Mouse (Mus musculus): ENCODE data around the gene Ikzf3. TPM values are rescaled to one million over a fixed set of nuclear protein-coding genes. Genes with fewer than 3 reads are reported as not detected.

The Ikzf3 gene
- polyA plus RNA-seq, 1 experiment from 2014 or later, result 0.20 TPM

- ATAC-seq, result no peak
- no peak for DNase-seq (ENCODE audit: low spot score)
- Histone ChIP-seq H3K9me3 (ENCODE audit: low read length) (no peaks in the 10 kb centered on the region), H3K4me3 (ENCODE audit: low read depth, low read length) (no peak overlapping the region), H3K4me1 (ENCODE audit: insufficient read depth, low read depth, low read length) (peaks cover 6% of the 10 kb centered on the region; the same call in 1 of the 2 replicates), H3K9ac (replicated peaks; ENCODE audit: low read depth) (no peak overlapping the region), H3K27ac (ENCODE audit: low read length) (no peak overlapping the region), H3K27me3 (replicated peaks; ENCODE audit: insufficient read depth, low read length) (0 out of 2 replicates have a peak, but pooled peaks cover 6% of the 10 kb centered on the region), H3K4me2 (replicated peaks; ENCODE audit: low read depth, low read length) (no peak overlapping the region), H3K36me3 (ENCODE audit: insufficient read depth, low read length) (no peaks in the 10 kb centered on the region)
- WGBS, result 84% methylated on average over 6 of the region's 6 CpGs
- no peak for TF ChIP-seq EP300 (IDR thresholded peaks at IDR 0.05)
- no peak for TF ChIP-seq CTCF (IDR thresholded peaks at IDR 0.05)
These were observed 83.6 kb downstream of the Ikzf3 start for GRCm38 (mm10) chr11:98462255-98462654.

- no peak for TF ChIP-seq EP300 (IDR thresholded peaks at IDR 0.05)
- no peak for TF ChIP-seq CTCF (IDR thresholded peaks at IDR 0.05)
- no peak for ATAC-seq
- Histone ChIP-seq H3K36me3 (ENCODE audit: insufficient read depth, low read length) (no peaks in the 10 kb centered on the region), H3K9me3 (ENCODE audit: low read length) (no peaks in the 10 kb centered on the region), H3K27me3 (replicated peaks; ENCODE audit: insufficient read depth, low read length) (0 out of 2 replicates have a peak, but pooled peaks cover 6% of the 10 kb centered on the region), H3K4me3 (ENCODE audit: low read depth, low read length) (no peak overlapping the region), H3K4me1 (ENCODE audit: insufficient read depth, low read depth, low read length) (peaks cover 6% of the 10 kb centered on the region), H3K9ac (replicated peaks; ENCODE audit: low read depth) (no peak overlapping the region), H3K4me2 (replicated peaks; ENCODE audit: low read depth, low read length) (no peak overlapping the region), H3K27ac (ENCODE audit: low read length) (no peak overlapping the region)
- WGBS, result 41% methylated on average over 6 of the region's 6 CpGs
- DNase-seq (ENCODE audit: low spot score), result peak; percentile 46
These were observed 84.6 kb downstream of the Ikzf3 start for GRCm38 (mm10) chr11:98461109-98461720.

GRCm38 (mm10) chr11:98459860-98460259 lies 86.0 kb downstream of the Ikzf3 start:
- Histone ChIP-seq H3K4me2 (replicated peaks; ENCODE audit: low read depth, low read length) (no peak overlapping the region), H3K36me3 (ENCODE audit: insufficient read depth, low read length) (no peaks in the 10 kb centered on the region), H3K27ac (ENCODE audit: low read length) (no peak overlapping the region), H3K4me3 (ENCODE audit: low read depth, low read length) (no peak overlapping the region), H3K27me3 (replicated peaks; ENCODE audit: insufficient read depth, low read length) (0 out of 2 replicates have a peak, but pooled peaks cover 6% of the 10 kb centered on the region), H3K4me1 (ENCODE audit: insufficient read depth, low read depth, low read length) (peaks cover 6% of the 10 kb centered on the region), H3K9me3 (ENCODE audit: low read length) (no peaks in the 10 kb centered on the region), H3K9ac (replicated peaks; ENCODE audit: low read depth) (no peak overlapping the region)
- 75% methylated on average over 9 of the region's 9 CpGs for WGBS
- no peak for TF ChIP-seq EP300 (IDR thresholded peaks at IDR 0.05)
- no peak for TF ChIP-seq CTCF (IDR thresholded peaks at IDR 0.05)
- no peak for DNase-seq (ENCODE audit: low spot score)
- no peak for ATAC-seq

- H3K9me3 ChIP-seq (ENCODE audit: low read length), result no peaks in the 10 kb centered on the region
- H3K27ac ChIP-seq (ENCODE audit: low read length), result no peak overlapping the region
- no peak overlapping the region for H3K9ac ChIP-seq (replicated peaks; ENCODE audit: low read depth)
- ATAC-seq, result no peak
- no peak for DNase-seq (ENCODE audit: low spot score)
- H3K27me3 ChIP-seq (replicated peaks; ENCODE audit: insufficient read depth, low read length), result 0 out of 2 replicates have a peak, but pooled peaks cover 6% of the 10 kb centered on the region
- H3K36me3 ChIP-seq (ENCODE audit: insufficient read depth, low read length), result no peaks in the 10 kb centered on the region
- no peak overlapping the region for H3K4me2 ChIP-seq (replicated peaks; ENCODE audit: low read depth, low read length)
- peaks cover 6% of the 10 kb centered on the region for H3K4me1 ChIP-seq (ENCODE audit: insufficient read depth, low read depth, low read length)
- 21% methylated on average over 11 of the region's 11 CpGs for WGBS
- no peak for TF ChIP-seq CTCF (IDR thresholded peaks at IDR 0.05)
- no peak for TF ChIP-seq EP300 (IDR thresholded peaks at IDR 0.05)
- H3K4me3 ChIP-seq (ENCODE audit: low read depth, low read length), result no peak overlapping the region
These were observed 86.6 kb downstream of the Ikzf3 start for GRCm38 (mm10) chr11:98459071-98459741.

- no peak for DNase-seq (ENCODE audit: low spot score)
- H3K9ac ChIP-seq (replicated peaks; ENCODE audit: low read depth), result 0 out of 2 replicates have a peak overlapping the region, but pooled peaks have one; percentile 12
- no peak overlapping the region for H3K27ac ChIP-seq (ENCODE audit: low read length)
- H3K4me3 ChIP-seq (ENCODE audit: low read depth, low read length), result peak overlapping the region; percentile 54
- no peaks in the 10 kb centered on the region for H3K36me3 ChIP-seq (ENCODE audit: insufficient read depth, low read length)
- peak; percentile 11 for ATAC-seq
- no peaks in the 10 kb centered on the region for H3K9me3 ChIP-seq (ENCODE audit: low read length)
- 0 out of 2 replicates have a peak, but pooled peaks cover 6% of the 10 kb centered on the region for H3K27me3 ChIP-seq (replicated peaks; ENCODE audit: insufficient read depth, low read length)
- H3K4me2 ChIP-seq (replicated peaks; ENCODE audit: low read depth, low read length), result peak overlapping the region; percentile 88
- H3K4me1 ChIP-seq (ENCODE audit: insufficient read depth, low read depth, low read length), result peaks cover 6% of the 10 kb centered on the region
- TF ChIP-seq EP300 (IDR thresholded peaks at IDR 0.05) (no peak), CTCF (IDR thresholded peaks at IDR 0.05) (no peak)
- WGBS, result 3% methylated on average over 15 of the region's 30 CpGs
These were observed 87.5 kb downstream of the Ikzf3 start for GRCm38 (mm10) chr11:98458121-98458990.

Measured in lung, postnatal 0 days (tissue).